Mouse (Mus musculus) lung, embryonic 15.5 days (tissue): ENCODE data around the gene 1810010D01Rik. TPM values are rescaled to one million over a fixed set of nuclear protein-coding genes. Genes with fewer than 3 reads are reported as not detected.

Source experiments
- ATAC-seq: fragments of 200-750 bp; cut with Nextera tagmentation; 2 replicates; pipeline ENCODE4 v1.8.0; 2017; ENCODE audit warnings: moderate number of reproducible peaks, borderline replicate concordance; ENCODE audit not compliant: low FRiP score, low TSS enrichment; ENCODE audit errors: extremely low read depth
- H3K27ac ChIP-seq: fragments of 300-500 bp; sonication (generic); 2 replicates; pipeline ENCODE4 v1.5.1; 2015; ENCODE audit warnings: moderate library complexity, mild to moderate bottlenecking, inconsistent platforms
- H3K27me3 ChIP-seq: fragments of 300-500 bp; sonication (generic); 2 replicates; pipeline ENCODE4 v1.6.1; 2015; ENCODE audit warnings: inconsistent platforms
- H3K36me3 ChIP-seq: fragments of 300-500 bp; sonication (generic); 2 replicates; pipeline ENCODE4 v1.6.1; 2015; ENCODE audit warnings: inconsistent platforms
- H3K4me1 ChIP-seq: fragments of 300-500 bp; sonication (generic); 2 replicates; pipeline ENCODE4 v1.6.1; 2015; ENCODE audit warnings: inconsistent platforms
- H3K4me2 ChIP-seq: fragments of 300-500 bp; sonication (generic); 2 replicates; pipeline ENCODE4 v1.6.1; 2015; ENCODE audit warnings: inconsistent platforms, mild to moderate bottlenecking, moderate library complexity
- H3K4me3 ChIP-seq: fragments of 300-500 bp; sonication (generic); 2 replicates; pipeline ENCODE4 v1.5.1; 2015; ENCODE audit warnings: mild to moderate bottlenecking, inconsistent platforms
- H3K9ac ChIP-seq: fragments of 300-500 bp; sonication (generic); 2 replicates; pipeline ENCODE4 v1.6.1; 2015; ENCODE audit warnings: inconsistent platforms
- H3K9me3 ChIP-seq: fragments of 300-500 bp; sonication (generic); 2 replicates; pipeline ENCODE4 v1.6.1; 2016; ENCODE audit warnings: inconsistent platforms
- WGBS: fragments of 180-500 bp; shearing (Covaris S2); methylation state at CpG from one replicate; pipeline ENCODE4 v1.1.7; 2015; 5-methylcytosine and 5-hydroxymethylcytosine counted together
- polyA plus RNA-seq: library from polyadenylated mRNA; unstranded; fragments of >200 nt; fragmentation: Nextera tagmentation; extraction: Ambion mirVana; gene quantifications from 2 replicates; pipeline ENCODE4 v1.2.1, GENCODE M21; 2015

1810010D01Rik gene
- polyA plus RNA-seq, 1 experiment from 2014 or later: 0.30 TPM

GRCm38 (mm10) chr7:145192836-145193235 lies 15.1 kb downstream of the 1810010D01Rik start:
- no peaks in the 10 kb centered on the region for H3K36me3 ChIP-seq
- no peak overlapping the region for H3K27ac ChIP-seq
- no peak for ATAC-seq
- H3K4me3 ChIP-seq: no peak overlapping the region
- no peak overlapping the region for H3K4me2 ChIP-seq
- no peak overlapping the region for H3K9ac ChIP-seq
- peaks cover 26% of the 10 kb centered on the region for H3K4me1 ChIP-seq
- WGBS: 66% methylated on average over 6 of the region's 6 CpGs
- no peaks in the 10 kb centered on the region for H3K27me3 ChIP-seq
- H3K9me3 ChIP-seq: no peaks in the 10 kb centered on the region

- Histone ChIP-seq H3K27ac (no peak overlapping the region), H3K4me2 (no peak overlapping the region), H3K4me1 (peaks cover 18% of the 10 kb centered on the region), H3K9me3 (no peaks in the 10 kb centered on the region), H3K9ac (no peak overlapping the region), H3K4me3 (no peak overlapping the region), H3K36me3 (no peaks in the 10 kb centered on the region), H3K27me3 (no peaks in the 10 kb centered on the region)
- no peak for ATAC-seq
Observed at GRCm38 (mm10) chr7:145190520-145190919, 17.4 kb downstream of the 1810010D01Rik start.

- Histone ChIP-seq H3K9me3 (no peaks in the 10 kb centered on the region), H3K27ac (no peak overlapping the region), H3K4me2 (no peak overlapping the region), H3K4me3 (no peak overlapping the region), H3K4me1 (peaks cover 6% of the 10 kb centered on the region), H3K36me3 (no peaks in the 10 kb centered on the region), H3K9ac (no peak overlapping the region), H3K27me3 (no peaks in the 10 kb centered on the region)
- 45% methylated on average over 8 of the region's 8 CpGs for WGBS
- no peak; the same call in 1 of the 2 replicates for ATAC-seq
Observed at GRCm38 (mm10) chr7:145189342-145189741, 18.6 kb downstream of the 1810010D01Rik start.

- H3K4me2 ChIP-seq: no peak overlapping the region
- no peak overlapping the region for H3K27ac ChIP-seq
- WGBS: 57% methylated on average over 3 of the region's 3 CpGs
- no peaks in the 10 kb centered on the region for H3K9me3 ChIP-seq
- no peaks in the 10 kb centered on the region for H3K36me3 ChIP-seq
- no peak overlapping the region for H3K4me3 ChIP-seq
- no peak overlapping the region for H3K9ac ChIP-seq
- no peaks in the 10 kb centered on the region for H3K27me3 ChIP-seq
- no peak for ATAC-seq
- no peaks in the 10 kb centered on the region for H3K4me1 ChIP-seq
Observed at GRCm38 (mm10) chr7:145187802-145188201, 20.1 kb downstream of the 1810010D01Rik start.

- Histone ChIP-seq H3K9me3 (no peaks in the 10 kb centered on the region), H3K27me3 (no peaks in the 10 kb centered on the region), H3K4me3 (no peak overlapping the region), H3K9ac (no peak overlapping the region), H3K4me1 (peaks cover 33% of the 10 kb centered on the region), H3K27ac (no peak overlapping the region), H3K4me2 (no peak overlapping the region), H3K36me3 (no peaks in the 10 kb centered on the region)
- 29% methylated on average over 4 of the region's 4 CpGs for WGBS
- peak; percentile 85 for ATAC-seq
Observed at GRCm38 (mm10) chr7:145182388-145182787, 25.5 kb downstream of the 1810010D01Rik start.

GRCm38 (mm10) chr7:145181376-145182034 lies 26.4 kb downstream of the 1810010D01Rik start:
- no peak overlapping the region for H3K4me3 ChIP-seq
- H3K9ac ChIP-seq: no peak overlapping the region
- no peak for ATAC-seq

GRCm38 (mm10) chr7:145179691-145180091 lies 28.2 kb downstream of the 1810010D01Rik start:
- Histone ChIP-seq H3K36me3 (no peaks in the 10 kb centered on the region), H3K9ac (no peak overlapping the region), H3K4me2 (no peak overlapping the region), H3K27me3 (no peaks in the 10 kb centered on the region), H3K4me1 (peaks cover 37% of the 10 kb centered on the region), H3K9me3 (no peaks in the 10 kb centered on the region), H3K27ac (no peak overlapping the region), H3K4me3 (no peak overlapping the region)
- 49% methylated on average over 5 of the region's 5 CpGs for WGBS
- peak; percentile 33; the same call in 1 of the 2 replicates for ATAC-seq

More at GRCm38 (mm10) chr7:145181376-145182034, 26.4 kb downstream of the 1810010D01Rik start:
- Histone ChIP-seq H3K27ac (no peak overlapping the region), H3K36me3 (no peaks in the 10 kb centered on the region), H3K4me2 (no peak overlapping the region), H3K4me1 (peaks cover 37% of the 10 kb centered on the region), H3K27me3 (no peaks in the 10 kb centered on the region), H3K9me3 (no peaks in the 10 kb centered on the region)
- WGBS: 39% methylated on average over 11 of the region's 11 CpGs

- Histone ChIP-seq H3K36me3 (no peaks in the 10 kb centered on the region), H3K27ac (no peak overlapping the region), H3K27me3 (no peaks in the 10 kb centered on the region), H3K9ac (no peak overlapping the region), H3K4me2 (no peak overlapping the region), H3K4me3 (no peak overlapping the region), H3K4me1 (peaks cover 38% of the 10 kb centered on the region), H3K9me3 (no peaks in the 10 kb centered on the region)
- 69% methylated on average over 15 of the region's 15 CpGs for WGBS
- ATAC-seq: no peak
Observed at GRCm38 (mm10) chr7:145176750-145177589, 30.9 kb downstream of the 1810010D01Rik start.

GRCm38 (mm10) chr7:145173563-145173962 lies 34.4 kb downstream of the 1810010D01Rik start:
- Histone ChIP-seq H3K27ac (no peak overlapping the region), H3K4me3 (no peak overlapping the region), H3K36me3 (no peaks in the 10 kb centered on the region), H3K9me3 (no peaks in the 10 kb centered on the region), H3K4me1 (peaks cover 11% of the 10 kb centered on the region), H3K27me3 (no peaks in the 10 kb centered on the region; the same call in 1 of the 2 replicates), H3K4me2 (no peak overlapping the region), H3K9ac (no peak overlapping the region)
- WGBS: 51% methylated on average over 15 of the region's 15 CpGs
- 0 out of 2 replicates have a peak, but pooled peaks have one; percentile 37 for ATAC-seq

- no peak overlapping the region for H3K4me2 ChIP-seq
- no peaks in the 10 kb centered on the region for H3K9me3 ChIP-seq
- WGBS: 28% methylated on average over 11 of the region's 12 CpGs
- no peak overlapping the region for H3K27ac ChIP-seq
- H3K36me3 ChIP-seq: no peaks in the 10 kb centered on the region
- peaks cover 11% of the 10 kb centered on the region for H3K4me1 ChIP-seq
- H3K4me3 ChIP-seq: no peak overlapping the region
- no peaks in the 10 kb centered on the region; the same call in 1 of the 2 replicates for H3K27me3 ChIP-seq
- H3K9ac ChIP-seq: no peak overlapping the region
- ATAC-seq: peak; percentile 37; the same call in 1 of the 2 replicates
Observed at GRCm38 (mm10) chr7:145173116-145173515, 34.8 kb downstream of the 1810010D01Rik start.

- Histone ChIP-seq H3K4me1 (peaks cover 6% of the 10 kb centered on the region; the same call in 1 of the 2 replicates), H3K9me3 (no peaks in the 10 kb centered on the region), H3K27me3 (no peaks in the 10 kb centered on the region; the same call in 1 of the 2 replicates), H3K4me2 (no peak overlapping the region), H3K36me3 (no peaks in the 10 kb centered on the region), H3K4me3 (no peak overlapping the region), H3K27ac (no peak overlapping the region), H3K9ac (no peak overlapping the region)
- no peak for ATAC-seq
- 66% methylated on average over 3 of the region's 3 CpGs for WGBS
Observed at GRCm38 (mm10) chr7:145169703-145170102, 38.2 kb downstream of the 1810010D01Rik start.
